Mouse (Mus musculus) urinary bladder, postnatal 25 days (tissue): Measurements from ENCODE around the gene H2-Ab1.

Experiments
- DNase-seq: peaks from one replicate; pipeline ENCODE4 v3.0.0; 2022; ENCODE audit warnings: low spot score

The H2-Ab1 gene

DNA sequence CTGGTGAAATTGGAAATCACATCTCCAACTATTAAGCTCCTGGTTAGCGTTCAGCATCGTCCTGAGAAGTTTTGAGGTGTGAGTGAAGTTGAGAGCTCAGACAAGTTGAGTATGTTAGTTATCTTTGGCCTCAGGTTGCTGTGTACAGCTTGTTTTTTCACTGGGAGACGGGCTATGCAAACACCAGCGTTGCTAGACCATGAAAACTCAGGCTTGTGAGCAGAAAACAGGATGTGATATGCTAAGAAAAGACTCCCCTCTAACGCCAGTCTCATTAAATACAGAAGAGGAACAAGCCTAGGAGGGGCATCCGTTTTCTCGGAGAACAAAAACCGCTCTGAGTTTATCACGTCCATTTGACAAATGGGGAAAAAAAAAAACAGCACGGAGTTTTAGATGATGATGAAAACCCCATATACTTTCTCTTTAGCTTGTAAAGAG lies 17.9 kb upstream of the H2-Ab1 start:
- no peak for DNase-seq

DNA sequence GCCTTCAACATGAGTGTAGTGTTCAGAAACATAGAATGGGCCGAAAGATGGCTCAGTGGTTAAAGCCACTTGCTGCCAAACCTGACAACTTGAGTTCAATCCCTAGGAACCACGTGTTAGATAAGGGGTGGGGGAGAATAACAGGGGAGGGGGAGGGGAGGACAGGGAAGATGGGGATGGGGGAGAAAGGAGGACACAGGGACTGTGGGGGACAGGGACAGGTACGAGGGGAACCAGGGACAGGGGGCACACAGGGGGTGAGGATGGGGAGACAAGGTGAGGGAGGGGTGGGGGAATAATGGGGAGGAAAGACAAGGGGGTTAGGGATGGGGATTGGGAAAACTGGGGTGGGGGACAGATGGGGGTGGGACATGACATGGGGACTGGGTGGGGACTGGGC lies 17.1 kb upstream of the H2-Ab1 start:
- no peak for DNase-seq

- no peak for DNase-seq
These were observed 16.6 kb upstream of the H2-Ab1 start for GRCm38 (mm10) chr17:34240916-34241315.

GRCm38 (mm10) chr17:34244656-34245055 lies 12.8 kb upstream of the H2-Ab1 start:
- DNase-seq, result no peak

DNA sequence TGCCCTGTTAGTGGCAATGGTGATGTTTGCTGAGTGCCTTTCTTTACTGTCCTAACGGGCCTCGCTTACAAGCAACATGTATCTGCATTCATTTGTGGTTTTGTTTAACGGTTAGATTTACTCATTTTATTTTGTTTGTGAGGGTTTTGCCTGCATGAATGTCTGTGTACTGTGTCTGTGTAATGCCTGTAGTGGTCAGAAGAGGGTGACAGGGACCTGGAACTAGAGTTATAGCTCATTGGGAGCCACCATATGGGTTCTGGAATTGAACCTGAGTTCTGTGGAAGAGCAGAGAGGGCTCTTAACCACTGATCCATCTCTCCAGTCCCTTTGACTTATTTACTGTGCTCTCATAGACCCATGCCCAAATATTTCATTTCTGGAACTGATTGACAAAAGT lies 10.4 kb upstream of the H2-Ab1 start:
- no peak for DNase-seq

DNA sequence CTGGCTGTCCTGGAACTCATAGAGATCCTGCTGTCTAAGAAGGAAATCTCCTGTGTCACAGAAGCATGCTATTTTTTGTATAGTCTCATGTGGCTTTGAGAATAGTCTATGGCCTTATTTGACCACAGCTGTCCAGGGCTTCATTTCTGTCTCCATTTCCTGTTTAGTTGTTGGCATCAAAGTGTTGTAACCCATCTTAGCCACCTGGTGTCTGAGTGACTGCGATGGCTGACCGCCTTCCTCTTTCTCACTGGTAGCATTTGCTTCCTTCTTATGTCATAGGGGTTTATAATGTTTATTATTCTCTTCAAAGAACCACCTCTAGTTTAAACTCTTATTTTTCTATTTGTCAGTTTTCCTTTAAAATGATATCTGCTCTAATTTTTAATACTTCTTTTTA lies 8.7 kb upstream of the H2-Ab1 start:
- no peak for DNase-seq

DNA sequence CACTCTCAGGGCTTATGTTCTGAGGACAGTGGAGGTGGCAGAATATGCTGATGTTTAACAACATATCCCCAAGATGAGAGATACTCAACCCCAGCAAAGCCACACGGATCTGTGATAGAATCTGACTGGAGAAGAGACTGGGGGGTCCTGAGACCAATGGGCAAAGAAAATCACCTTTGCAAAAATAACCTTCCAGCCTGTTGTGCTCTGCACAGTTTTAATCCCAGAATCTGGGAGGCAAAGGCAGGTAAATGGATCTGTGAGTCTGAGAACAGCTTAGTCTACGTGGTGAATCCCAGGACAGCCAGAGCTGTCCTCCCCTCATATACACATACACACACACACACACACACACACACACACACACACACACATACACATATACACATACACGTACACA lies 8.1 kb upstream of the H2-Ab1 start:
- DNase-seq, result no peak

- DNase-seq, result no peak
These were observed 7.6 kb upstream of the H2-Ab1 start for GRCm38 (mm10) chr17:34249878-34250277.

GRCm38 (mm10) chr17:34251666-34252065 lies 5.8 kb upstream of the H2-Ab1 start:
- DNase-seq, result no peak

- no peak for DNase-seq
These were observed 988 bp upstream of the H2-Ab1 start for GRCm38 (mm10) chr17:34256501-34256900.

DNA sequence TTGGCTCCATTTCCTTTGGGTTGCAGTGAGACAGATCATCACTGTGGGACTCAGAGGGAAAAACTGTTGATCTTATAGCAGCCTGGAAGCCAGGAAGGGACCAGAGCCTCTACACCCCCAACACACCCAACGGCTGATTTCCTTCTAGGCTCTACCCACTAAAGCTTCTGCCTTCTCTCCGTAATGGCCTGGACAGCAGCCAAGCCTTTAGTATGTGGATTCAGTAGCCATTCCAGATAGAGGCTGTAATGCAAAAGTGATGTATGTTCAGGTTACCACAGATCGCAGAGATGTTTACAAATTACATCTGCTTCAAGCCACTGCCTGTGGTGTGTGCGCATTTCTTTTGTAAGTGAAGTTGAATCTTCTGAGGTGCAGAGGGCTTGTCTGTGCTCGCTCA lies 3.1 kb downstream of the H2-Ab1 start:
- DNase-seq, result no peak

- peak; percentile 61 for DNase-seq
These were observed 4.0 kb downstream of the H2-Ab1 start for GRCm38 (mm10) chr17:34261502-34261901.

DNA sequence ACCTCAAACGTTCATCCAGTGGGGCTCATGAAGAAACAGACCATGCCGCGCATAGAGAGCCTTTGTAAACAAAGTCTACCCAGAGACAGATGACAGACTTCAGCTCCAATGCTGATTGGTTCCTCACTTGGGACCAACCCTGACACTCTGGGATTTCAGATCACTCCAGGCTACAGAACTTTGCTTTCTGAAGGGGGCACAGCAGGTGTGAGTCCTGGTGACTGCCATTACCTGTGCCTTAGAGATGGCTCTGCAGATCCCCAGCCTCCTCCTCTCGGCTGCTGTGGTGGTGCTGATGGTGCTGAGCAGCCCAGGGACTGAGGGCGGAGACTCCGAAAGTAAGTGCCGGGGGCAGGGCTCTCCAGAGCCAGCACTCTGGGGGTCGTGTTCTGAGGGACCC lies 5.6 kb downstream of the H2-Ab1 start:
- DNase-seq, result peak; percentile 64

DNA sequence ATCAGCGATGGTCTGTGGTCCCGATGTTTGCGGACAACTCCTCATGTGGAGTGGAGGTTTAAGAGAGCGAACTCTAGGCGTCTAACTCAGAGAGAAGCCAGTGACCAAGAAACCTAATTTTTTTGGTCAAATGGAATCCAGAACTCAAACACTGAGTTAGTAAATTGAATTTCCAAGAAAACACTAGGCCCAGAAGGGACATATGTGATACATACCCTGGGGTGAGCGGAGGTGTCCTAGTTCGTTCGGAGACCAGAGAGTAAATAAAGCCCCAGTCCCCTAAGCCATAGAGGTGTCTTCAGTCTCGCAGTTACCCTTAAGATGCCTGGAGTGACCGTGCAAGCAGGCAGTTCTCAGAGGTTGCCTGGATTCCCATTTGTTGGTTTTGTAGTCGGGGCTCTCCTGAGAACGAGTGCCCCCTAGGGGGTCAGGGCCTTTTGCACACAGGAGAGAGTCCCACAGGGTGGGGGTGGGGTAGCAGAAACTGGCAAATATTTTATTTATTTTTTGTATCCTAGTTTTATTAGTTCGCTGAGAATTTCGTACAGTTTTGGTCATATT lies 6.4 kb downstream of the H2-Ab1 start:
- no peak for DNase-seq

DNA sequence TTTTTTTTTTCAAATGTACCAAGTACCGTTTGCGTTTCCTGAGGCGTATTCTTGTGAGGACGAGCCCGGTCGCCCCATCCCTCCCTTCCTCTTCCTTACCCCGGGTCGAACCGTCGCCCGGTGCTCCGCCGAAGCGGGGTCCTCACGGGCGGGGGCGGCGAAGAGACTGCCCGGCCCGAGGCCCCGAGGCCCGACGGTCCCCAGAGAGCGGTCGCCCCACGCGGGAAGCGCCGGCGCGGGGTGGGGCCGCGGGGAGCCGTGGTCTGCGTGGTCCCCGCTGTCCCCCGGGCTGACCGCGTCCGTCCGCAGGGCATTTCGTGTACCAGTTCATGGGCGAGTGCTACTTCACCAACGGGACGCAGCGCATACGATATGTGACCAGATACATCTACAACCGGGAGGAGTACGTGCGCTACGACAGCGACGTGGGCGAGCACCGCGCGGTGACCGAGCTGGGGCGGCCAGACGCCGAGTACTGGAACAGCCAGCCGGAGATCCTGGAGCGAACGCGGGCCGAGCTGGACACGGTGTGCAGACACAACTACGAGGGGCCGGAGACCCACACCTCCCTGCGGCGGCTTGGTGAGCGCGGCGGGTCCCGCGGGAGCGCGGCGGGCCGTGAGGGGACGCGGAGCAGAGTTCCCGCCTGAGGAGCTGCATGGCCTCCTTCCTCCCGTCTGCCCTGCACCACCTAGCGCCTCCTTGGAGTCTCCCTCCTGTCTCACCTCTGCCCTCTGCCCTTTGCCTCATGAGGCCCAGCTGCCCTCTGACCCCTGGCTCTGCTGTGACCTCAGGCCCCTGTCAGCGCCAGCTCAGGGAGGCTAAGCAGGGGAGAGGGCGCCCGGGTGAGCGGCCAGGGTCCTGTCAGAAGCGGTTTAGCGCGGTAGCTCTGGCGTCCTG lies 7.2 kb downstream of the H2-Ab1 start:
- no peak for DNase-seq

DNA sequence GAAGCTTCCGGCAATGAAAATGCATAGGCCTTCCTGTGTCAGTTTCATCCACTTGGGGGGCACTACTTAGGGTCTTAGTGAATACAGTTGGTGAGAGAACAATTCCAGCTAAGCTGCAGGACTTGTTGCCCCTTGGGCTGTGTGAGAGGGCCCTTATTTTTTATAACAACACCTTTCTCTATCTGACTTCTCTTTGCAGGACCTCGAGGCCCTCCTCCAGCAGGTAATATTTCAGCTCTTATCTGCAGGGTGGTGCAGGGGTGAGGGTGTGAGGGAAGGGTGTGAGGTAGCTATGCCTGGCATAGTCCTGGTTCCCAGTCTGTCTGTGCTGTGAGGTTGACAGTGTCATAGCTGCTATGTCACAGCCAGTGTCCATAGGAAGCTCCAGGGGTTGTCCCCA lies 10.8 kb downstream of the H2-Ab1 start:
- no peak for DNase-seq

DNA sequence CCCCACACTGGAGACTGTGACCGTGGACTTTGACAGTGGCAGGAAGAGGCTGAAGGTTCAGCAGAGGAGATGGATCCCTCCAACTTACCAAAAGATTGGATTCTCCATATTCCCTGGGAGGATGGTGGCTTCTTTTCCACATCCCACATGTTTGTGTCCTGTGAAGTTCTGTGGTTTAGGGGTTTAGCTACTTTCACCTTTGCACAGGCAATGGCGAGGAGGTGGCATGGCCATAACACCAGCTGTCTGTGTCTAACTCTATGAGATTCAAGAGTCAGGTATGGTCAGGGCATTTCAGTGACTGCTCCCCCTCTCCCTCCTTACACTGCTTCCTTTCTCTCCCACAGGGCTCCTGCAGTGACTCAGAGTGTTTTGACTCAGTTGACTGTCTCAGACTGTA lies 11.3 kb downstream of the H2-Ab1 start:
- DNase-seq, result no peak

GRCm38 (mm10) chr17:34269817-34270216 lies 12.3 kb downstream of the H2-Ab1 start:
- DNase-seq, result no peak

GRCm38 (mm10) chr17:34270230-34270629 lies 12.7 kb downstream of the H2-Ab1 start:
- no peak for DNase-seq

DNA sequence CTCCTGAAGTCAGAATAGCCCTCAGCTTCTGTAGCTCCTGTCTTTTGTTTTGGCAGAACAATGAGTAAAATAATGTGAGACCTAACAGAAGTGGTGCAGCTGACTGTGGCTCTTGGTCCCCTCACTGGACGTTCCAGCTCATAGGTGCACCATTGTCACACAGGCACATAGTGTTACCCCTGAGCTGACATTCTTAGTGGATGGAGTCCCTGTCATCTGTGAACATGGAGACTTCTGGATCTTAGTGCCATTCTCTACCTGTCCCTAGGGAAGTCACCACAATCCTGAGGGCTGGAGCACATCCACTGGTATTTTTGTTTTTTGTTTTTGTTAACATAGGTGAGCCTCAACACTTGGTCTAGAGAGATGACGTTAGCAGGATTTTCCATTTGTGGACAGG lies 13.5 kb downstream of the H2-Ab1 start:
- DNase-seq, result no peak

- no peak for DNase-seq
These were observed 14.6 kb downstream of the H2-Ab1 start for GRCm38 (mm10) chr17:34272102-34272501.

DNA sequence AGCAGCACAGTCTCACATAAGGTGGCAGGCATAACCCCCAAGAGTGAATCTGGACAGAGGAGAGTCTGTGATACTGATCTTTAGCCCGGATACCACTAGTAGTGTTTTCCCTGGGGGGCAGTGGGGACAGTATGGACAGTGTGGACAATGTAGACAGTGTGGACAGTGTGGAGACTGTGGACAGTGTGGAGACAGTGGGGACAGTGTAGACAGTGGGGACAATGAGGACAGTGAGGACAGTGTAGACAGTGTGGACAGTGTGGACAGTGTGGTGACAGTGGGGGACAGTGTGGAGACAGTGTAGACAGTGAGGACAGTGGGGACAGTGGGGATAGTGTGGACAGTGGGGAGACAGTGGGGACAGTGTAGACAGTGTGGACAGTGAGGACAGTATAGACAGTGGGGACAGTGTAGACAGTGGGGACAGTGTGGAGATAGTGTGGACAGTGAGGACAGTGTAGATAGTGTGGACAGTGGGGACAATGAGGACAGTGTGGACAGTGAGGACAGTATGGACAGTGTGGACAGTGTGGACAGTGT lies 23.1 kb downstream of the H2-Ab1 start:
- no peak for DNase-seq

DNA sequence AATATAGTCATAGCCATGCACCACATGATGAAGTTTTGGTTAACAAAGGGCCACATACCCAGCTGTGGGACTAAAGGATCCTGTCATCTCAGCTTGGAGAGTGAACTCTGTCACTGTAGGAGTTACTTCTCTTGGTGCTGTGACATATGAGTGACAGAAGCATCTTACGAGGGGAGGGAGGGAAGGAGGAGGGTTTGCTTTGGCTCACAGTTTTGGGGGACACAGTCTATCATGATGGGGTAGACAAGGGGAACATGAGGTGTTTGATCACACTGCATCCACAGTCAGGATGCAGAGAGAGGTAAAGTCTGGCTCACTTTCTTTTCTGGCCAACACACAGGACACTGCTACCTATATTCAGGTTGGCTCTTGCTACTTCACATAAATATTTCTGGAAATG lies 24.3 kb downstream of the H2-Ab1 start:
- no peak for DNase-seq

- no peak for DNase-seq
These were observed 27.9 kb downstream of the H2-Ab1 start for GRCm38 (mm10) chr17:34285371-34285770.
